25 mouse cellular contexts compared by ENCODE assay signal in genomic region chr5:24873221-24873620, GRCm38 (mm10).
"Had no signal": no experiment of that assay in that cellular context is flagged by ENCODE, and none has a peak within 500 bp of the region (broad histone marks: within the 10 kb centered on the region; RNA-seq: fewer than 3 reads in every experiment).

No protein-coding gene starts in this region.

- H3K4me2 ChIP-seq: heart, embryonic 13.5 days; heart, embryonic 15.5 days; hindbrain, embryonic 13.5 days; hindbrain, embryonic 15.5 days; kidney, embryonic 15.5 days; limb, embryonic 12.5 days; limb, embryonic 15.5 days; liver, embryonic 12.5 days had no signal

- H3K9ac ChIP-seq: heart, embryonic 13.5 days; heart, embryonic 15.5 days; hindbrain, embryonic 13.5 days; hindbrain, embryonic 15.5 days; kidney, embryonic 15.5 days; limb, embryonic 12.5 days; limb, embryonic 15.5 days; liver, embryonic 12.5 days; liver, embryonic 14.5 days had no signal

- H3K27me3 ChIP-seq: heart, embryonic 13.5 days; heart, embryonic 15.5 days; hindbrain, embryonic 13.5 days; hindbrain, embryonic 15.5 days; kidney, embryonic 15.5 days; limb, embryonic 12.5 days; limb, embryonic 15.5 days; liver, embryonic 12.5 days had no signal

- H3K4me1 ChIP-seq: limb, embryonic 15.5 days had no signal

- H3K27ac ChIP-seq: heart, adult 2 months; heart, embryonic 13.5 days; heart, embryonic 15.5 days; hindbrain, embryonic 13.5 days; hindbrain, embryonic 15.5 days; hindbrain, postnatal 0 days; kidney, embryonic 15.5 days; kidney, postnatal 0 days; limb, embryonic 12.5 days; limb, embryonic 15.5 days; liver, embryonic 12.5 days; liver, embryonic 14.5 days had no signal

- H3K4me3 ChIP-seq: heart, adult 2 months; heart, embryonic 13.5 days; heart, embryonic 15.5 days; hindbrain, embryonic 13.5 days; hindbrain, embryonic 15.5 days; kidney, embryonic 15.5 days; limb, embryonic 12.5 days; limb, embryonic 15.5 days; liver, embryonic 12.5 days had no signal

- H3K36me3 ChIP-seq: liver, embryonic 12.5 days had no signal

- DNase-seq: gastrocnemius, postnatal 14 days; gastrocnemius, postnatal 36 days; heart, adult 11 months; heart, adult 2 months; heart, postnatal 14 days; heart, postnatal 36 days; kidney, adult 11 months; kidney, adult 2 months; kidney, adult 9 months; kidney, postnatal 14 days; kidney, postnatal 36 days; layer of hippocampus, adult 9-11 months; lung, adult 18-20 months had no signal

- ATAC-seq: hindbrain, postnatal 0 days; intestine, embryonic 16.5 days; liver, embryonic 12.5 days had no signal

- H3K9me3 ChIP-seq: heart, embryonic 13.5 days; heart, embryonic 15.5 days; hindbrain, embryonic 13.5 days; hindbrain, embryonic 15.5 days; kidney, embryonic 15.5 days; limb, embryonic 12.5 days; limb, embryonic 15.5 days; liver, embryonic 12.5 days had no signal
